Mouse (Mus musculus): ENCODE data around the gene Gabpb1.

DNA sequence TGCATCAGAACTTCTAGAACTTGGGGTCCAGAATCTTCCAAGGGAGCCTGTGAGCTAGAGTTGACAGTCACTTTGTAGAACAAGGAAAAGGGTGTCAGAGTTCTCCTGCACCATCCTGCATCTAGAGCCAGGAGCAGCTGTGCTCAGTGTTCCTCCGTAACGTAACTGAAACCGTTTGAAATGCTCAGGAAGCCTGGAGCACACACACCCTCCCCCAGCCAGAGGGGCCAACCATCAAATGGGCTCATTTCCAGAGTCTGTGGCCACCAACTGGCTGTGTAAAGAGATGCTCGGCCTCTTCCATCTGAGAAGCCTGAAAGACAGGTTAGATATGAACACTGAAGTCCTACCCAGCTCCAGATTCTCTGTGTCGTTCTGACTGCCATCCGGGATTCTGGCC lies 92.2 kb downstream of the Gabpb1 start:
- TF ChIP-seq CTCF (IDR thresholded peaks at IDR 0.05; ENCODE audit: borderline replicate concordance, insufficient read depth, low read depth, low read length) = no peak
- TF ChIP-seq POLR2A (IDR thresholded peaks at IDR 0.05; ENCODE audit: borderline replicate concordance, insufficient read depth, low read length) = no peak
